Mouse (Mus musculus): Measurements from ENCODE around the gene Nrxn3. TPM values are rescaled to one million over a fixed set of nuclear protein-coding genes. Genes with fewer than 3 reads are reported as not detected.

The Nrxn3 gene
- polyA plus RNA-seq, 1 experiment from 2014 or later, result 87.0 TPM

- no peak overlapping the region for H3K9ac ChIP-seq (ENCODE audit: low read depth, low read length)
- H3K27me3 ChIP-seq (ENCODE audit: control insufficient read depth, insufficient read depth, low read depth, low read length), result no peaks in the 10 kb centered on the region
- WGBS, result 18% methylated on average over 4 of the region's 4 CpGs
- no peaks in the 10 kb centered on the region for H3K36me3 ChIP-seq (ENCODE audit: control insufficient read depth, insufficient read depth, low read length)
- ATAC-seq, result 0 out of 2 replicates have a peak, but pooled peaks have one; percentile 56
- H3K9me3 ChIP-seq (replicated peaks; ENCODE audit: control insufficient read depth, low read length, poor library complexity, severe bottlenecking), result no peaks in the 10 kb centered on the region
- no peak overlapping the region for H3K27ac ChIP-seq (ENCODE audit: low read length)
- H3K4me1 ChIP-seq (ENCODE audit: control insufficient read depth, insufficient read depth, low read length), result peaks cover 11% of the 10 kb centered on the region
- no peak overlapping the region for H3K4me3 ChIP-seq (ENCODE audit: low read depth, low read length)
- H3K4me2 ChIP-seq (ENCODE audit: low read length), result no peak overlapping the region
Measured at GRCm38 (mm10) chr12:88860397-88860796, 137.7 kb downstream of the Nrxn3 start.

GRCm38 (mm10) chr12:88863069-88863468 lies 140.4 kb downstream of the Nrxn3 start:
- Histone ChIP-seq H3K9ac (ENCODE audit: low read depth, low read length) (no peak overlapping the region), H3K27me3 (ENCODE audit: control insufficient read depth, insufficient read depth, low read depth, low read length) (no peaks in the 10 kb centered on the region), H3K4me2 (ENCODE audit: low read length) (no peak overlapping the region), H3K4me1 (ENCODE audit: control insufficient read depth, insufficient read depth, low read length) (peaks cover 14% of the 10 kb centered on the region), H3K27ac (ENCODE audit: low read length) (no peak overlapping the region), H3K9me3 (replicated peaks; ENCODE audit: control insufficient read depth, low read length, poor library complexity, severe bottlenecking) (no peaks in the 10 kb centered on the region), H3K36me3 (ENCODE audit: control insufficient read depth, insufficient read depth, low read length) (no peaks in the 10 kb centered on the region), H3K4me3 (ENCODE audit: low read depth, low read length) (no peak overlapping the region)
- 72% methylated on average over 4 of the region's 4 CpGs for WGBS
- no peak for ATAC-seq

GRCm38 (mm10) chr12:88868288-88868687 lies 145.6 kb downstream of the Nrxn3 start:
- peak overlapping the region; percentile 59 for H3K27ac ChIP-seq (ENCODE audit: low read length)

GRCm38 (mm10) chr12:88897331-88897730 lies 174.7 kb downstream of the Nrxn3 start:
- H3K4me3 ChIP-seq (ENCODE audit: low read depth, low read length), result no peak overlapping the region
- 72% methylated on average over 1 of the region's 1 CpGs for WGBS
- no peak overlapping the region for H3K27ac ChIP-seq (ENCODE audit: low read length)
- H3K36me3 ChIP-seq (ENCODE audit: control insufficient read depth, insufficient read depth, low read length), result no peaks in the 10 kb centered on the region
- ATAC-seq, result no peak
- H3K4me1 ChIP-seq (ENCODE audit: control insufficient read depth, insufficient read depth, low read length), result peaks cover 5% of the 10 kb centered on the region; the same call in 1 of the 2 replicates
- no peak overlapping the region for H3K4me2 ChIP-seq (ENCODE audit: low read length)
- no peaks in the 10 kb centered on the region for H3K27me3 ChIP-seq (ENCODE audit: control insufficient read depth, insufficient read depth, low read depth, low read length)
- no peak overlapping the region for H3K9ac ChIP-seq (ENCODE audit: low read depth, low read length)
- H3K9me3 ChIP-seq (replicated peaks; ENCODE audit: control insufficient read depth, low read length, poor library complexity, severe bottlenecking), result no peaks in the 10 kb centered on the region

More at GRCm38 (mm10) chr12:88868288-88868687, 145.6 kb downstream of the Nrxn3 start:
- H3K36me3 ChIP-seq (ENCODE audit: control insufficient read depth, insufficient read depth, low read length), result no peaks in the 10 kb centered on the region
- no peak overlapping the region for H3K4me2 ChIP-seq (ENCODE audit: low read length)
- H3K27me3 ChIP-seq (ENCODE audit: control insufficient read depth, insufficient read depth, low read depth, low read length), result no peaks in the 10 kb centered on the region
- no peak overlapping the region for H3K4me3 ChIP-seq (ENCODE audit: low read depth, low read length)
- ATAC-seq, result 0 out of 2 replicates have a peak, but pooled peaks have one; percentile 44
- H3K4me1 ChIP-seq (ENCODE audit: control insufficient read depth, insufficient read depth, low read length), result peaks cover 20% of the 10 kb centered on the region
- no peaks in the 10 kb centered on the region for H3K9me3 ChIP-seq (replicated peaks; ENCODE audit: control insufficient read depth, low read length, poor library complexity, severe bottlenecking)
- no peak overlapping the region for H3K9ac ChIP-seq (ENCODE audit: low read depth, low read length)

- no peak overlapping the region for H3K27ac ChIP-seq (ENCODE audit: low read length)
- no peak for ATAC-seq
- WGBS, result 31% methylated on average over 7 of the region's 7 CpGs
- H3K4me3 ChIP-seq (ENCODE audit: low read depth, low read length), result no peak overlapping the region
- H3K9ac ChIP-seq (ENCODE audit: low read depth, low read length), result no peak overlapping the region
- H3K27me3 ChIP-seq (ENCODE audit: control insufficient read depth, insufficient read depth, low read depth, low read length), result no peaks in the 10 kb centered on the region
- no peak overlapping the region for H3K4me2 ChIP-seq (ENCODE audit: low read length)
- no peaks in the 10 kb centered on the region for H3K36me3 ChIP-seq (ENCODE audit: control insufficient read depth, insufficient read depth, low read length)
- no peaks in the 10 kb centered on the region for H3K9me3 ChIP-seq (replicated peaks; ENCODE audit: control insufficient read depth, low read length, poor library complexity, severe bottlenecking)
- H3K4me1 ChIP-seq (ENCODE audit: control insufficient read depth, insufficient read depth, low read length), result peaks cover 5% of the 10 kb centered on the region; the same call in 1 of the 2 replicates
Measured at GRCm38 (mm10) chr12:88900014-88900727, 177.5 kb downstream of the Nrxn3 start.

GRCm38 (mm10) chr12:88900728-88901080 lies 178.0 kb downstream of the Nrxn3 start:
- H3K4me1 ChIP-seq (ENCODE audit: control insufficient read depth, insufficient read depth, low read length), result peaks cover 5% of the 10 kb centered on the region; the same call in 1 of the 2 replicates
- no peak overlapping the region for H3K9ac ChIP-seq (ENCODE audit: low read depth, low read length)
- no peak for ATAC-seq
- H3K36me3 ChIP-seq (ENCODE audit: control insufficient read depth, insufficient read depth, low read length), result no peaks in the 10 kb centered on the region
- no peak overlapping the region for H3K4me2 ChIP-seq (ENCODE audit: low read length)
- no peak overlapping the region for H3K27ac ChIP-seq (ENCODE audit: low read length)
- 20% methylated on average over 1 of the region's 1 CpGs for WGBS
- H3K27me3 ChIP-seq (ENCODE audit: control insufficient read depth, insufficient read depth, low read depth, low read length), result no peaks in the 10 kb centered on the region
- H3K9me3 ChIP-seq (replicated peaks; ENCODE audit: control insufficient read depth, low read length, poor library complexity, severe bottlenecking), result no peaks in the 10 kb centered on the region
- H3K4me3 ChIP-seq (ENCODE audit: low read depth, low read length), result no peak overlapping the region

- Histone ChIP-seq H3K4me1 (ENCODE audit: control insufficient read depth, insufficient read depth, low read length) (peaks cover 5% of the 10 kb centered on the region), H3K4me3 (ENCODE audit: low read depth, low read length) (no peak overlapping the region), H3K4me2 (ENCODE audit: low read length) (no peak overlapping the region), H3K9me3 (replicated peaks; ENCODE audit: control insufficient read depth, low read length, poor library complexity, severe bottlenecking) (no peaks in the 10 kb centered on the region), H3K27ac (ENCODE audit: low read length) (no peak overlapping the region; the same call in 1 of the 2 replicates), H3K27me3 (ENCODE audit: control insufficient read depth, insufficient read depth, low read depth, low read length) (no peaks in the 10 kb centered on the region), H3K36me3 (ENCODE audit: control insufficient read depth, insufficient read depth, low read length) (no peaks in the 10 kb centered on the region), H3K9ac (ENCODE audit: low read depth, low read length) (no peak overlapping the region)
- ATAC-seq, result peak; percentile 92
- WGBS, result 3% methylated on average over 2 of the region's 2 CpGs
Measured at GRCm38 (mm10) chr12:88910761-88911160, 188.1 kb downstream of the Nrxn3 start.

GRCm38 (mm10) chr12:88916752-88917151 lies 194.1 kb downstream of the Nrxn3 start:
- ATAC-seq, result no peak
- Histone ChIP-seq H3K27me3 (ENCODE audit: control insufficient read depth, insufficient read depth, low read depth, low read length) (no peaks in the 10 kb centered on the region), H3K9me3 (replicated peaks; ENCODE audit: control insufficient read depth, low read length, poor library complexity, severe bottlenecking) (no peaks in the 10 kb centered on the region), H3K4me1 (ENCODE audit: control insufficient read depth, insufficient read depth, low read length) (no peaks in the 10 kb centered on the region), H3K4me2 (ENCODE audit: low read length) (no peak overlapping the region), H3K9ac (ENCODE audit: low read depth, low read length) (no peak overlapping the region), H3K36me3 (ENCODE audit: control insufficient read depth, insufficient read depth, low read length) (no peaks in the 10 kb centered on the region), H3K27ac (ENCODE audit: low read length) (no peak overlapping the region), H3K4me3 (ENCODE audit: low read depth, low read length) (no peak overlapping the region)
- 65% methylated on average over 2 of the region's 2 CpGs for WGBS

GRCm38 (mm10) chr12:88924896-88925295 lies 202.2 kb downstream of the Nrxn3 start:
- Histone ChIP-seq H3K27me3 (ENCODE audit: control insufficient read depth, insufficient read depth, low read depth, low read length) (no peaks in the 10 kb centered on the region), H3K9ac (ENCODE audit: low read depth, low read length) (no peak overlapping the region), H3K27ac (ENCODE audit: low read length) (no peak overlapping the region), H3K4me1 (ENCODE audit: control insufficient read depth, insufficient read depth, low read length) (peaks cover 3% of the 10 kb centered on the region; the same call in 1 of the 2 replicates), H3K4me2 (ENCODE audit: low read length) (no peak overlapping the region), H3K36me3 (ENCODE audit: control insufficient read depth, insufficient read depth, low read length) (no peaks in the 10 kb centered on the region), H3K4me3 (ENCODE audit: low read depth, low read length) (no peak overlapping the region), H3K9me3 (replicated peaks; ENCODE audit: control insufficient read depth, low read length, poor library complexity, severe bottlenecking) (no peaks in the 10 kb centered on the region)
- no peak for ATAC-seq
- 71% methylated on average over 3 of the region's 3 CpGs for WGBS
